Comparison of ENCODE assay signal across 10 mouse cellular contexts in the genomic region with DNA sequence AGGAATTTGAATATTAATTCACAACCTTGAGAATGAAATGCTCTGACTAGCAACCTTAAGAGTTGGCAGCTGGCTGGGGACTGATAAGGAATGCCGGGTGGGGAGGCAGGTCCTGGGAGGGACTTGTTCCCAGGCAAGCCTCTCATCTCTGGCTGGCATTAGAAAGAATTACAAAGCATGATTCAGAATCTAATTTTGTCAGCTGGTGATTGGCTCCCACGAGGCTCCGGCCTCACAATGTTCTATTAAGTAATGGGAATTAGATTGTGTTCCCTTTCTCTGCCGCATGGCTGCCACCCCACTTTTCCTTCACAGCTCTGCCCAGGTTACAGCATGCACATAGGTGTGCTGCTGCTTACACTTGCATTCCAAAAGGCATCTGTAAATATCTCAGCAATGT.
DNase-seq lines count a peak whose midpoint lies in the region; ATAC-seq and TF ChIP-seq lines count a peak whose summit lies in the region.
"Had no signal": no experiment of that assay in that cellular context is flagged by ENCODE, and none has a peak within 500 bp of the region (broad histone marks: within the 10 kb centered on the region; RNA-seq: fewer than 3 reads in every experiment).

No protein-coding gene starts in this region.

- no peak for ATAC-seq in embryonic facial prominence, embryonic 14.5 days (ENCODE audit: low read depth)
- peak; percentile 80 for ATAC-seq in midbrain, postnatal 0 days (ENCODE audit: low FRiP score)
- ATAC-seq in megakaryocyte progenitor cell, adult 5-6 weeks (replicated peaks; ENCODE audit: poor library complexity) = no peak
- ATAC-seq: activated CD4-positive, CD25-positive, alpha-beta regulatory T cell, adult 4 months had no signal

- no peak overlapping the region for H3K27ac ChIP-seq in embryonic facial prominence, embryonic 14.5 days (replicated peaks; ENCODE audit: low read depth, low read length)
- no peak overlapping the region for H3K27ac ChIP-seq in midbrain, postnatal 0 days (ENCODE audit: low read depth, low read length)

- intact Hi-C loops in heart, postnatal 10 days (cut with DNase I) = no loop called here

- no peaks in the 10 kb centered on the region for H3K27me3 ChIP-seq in embryonic facial prominence, embryonic 14.5 days (replicated peaks; ENCODE audit: control insufficient read depth, insufficient read depth, low read length)
- no peaks in the 10 kb centered on the region for H3K27me3 ChIP-seq in midbrain, postnatal 0 days (ENCODE audit: insufficient read depth, low read length)

- H3K9ac ChIP-seq in embryonic facial prominence, embryonic 14.5 days (ENCODE audit: low read depth, low read length) = no peak overlapping the region
- H3K9ac ChIP-seq in midbrain, postnatal 0 days (replicated peaks; ENCODE audit: low read length, poor library complexity, severe bottlenecking) = no peak overlapping the region

- no peak for DNase-seq in lung, adult 2 months
- DNase-seq in lung, postnatal 14 days = no peak
- DNase-seq in embryonic facial prominence, embryonic 14.5 days (ENCODE audit: low spot score) = peak; percentile 18
- peak; percentile 55 to 73 for DNase-seq in heart, postnatal 10 days
- no peak for DNase-seq in midbrain, postnatal 0 days (ENCODE audit: low spot score)
- no peak for DNase-seq in spleen, adult 18-20 months
- no peak for DNase-seq in cerebellum, adult 9-10 months
- DNase-seq: kidney, postnatal 10 days had no signal

- H3K4me3 ChIP-seq in lung, adult 2 months (replicated peaks; ENCODE audit: extremely low read depth, low read depth, low read length) = no peak overlapping the region
- no peak overlapping the region for H3K4me3 ChIP-seq in embryonic facial prominence, embryonic 14.5 days (ENCODE audit: low read depth, low read length)
- no peak overlapping the region for H3K4me3 ChIP-seq in midbrain, postnatal 0 days (ENCODE audit: low read depth, low read length)

- 0 out of 2 replicates have a peak, but pooled peaks have one; percentile 3 for TF ChIP-seq CTCF in lung, adult 2 months (IDR thresholded peaks at IDR 0.05; ENCODE audit: insufficient read depth, low read length)
- TF ChIP-seq CTCF in midbrain, postnatal 0 days (IDR thresholded peaks at IDR 0.05) = peak; percentile 15; the same call in 1 of the 2 replicates

- no peaks in the 10 kb centered on the region for H3K4me1 ChIP-seq in lung, adult 2 months (ENCODE audit: control insufficient read depth, insufficient read depth, low read length)
- peaks cover 4% of the 10 kb centered on the region; the same call in 1 of the 2 replicates for H3K4me1 ChIP-seq in embryonic facial prominence, embryonic 14.5 days (ENCODE audit: control insufficient read depth, insufficient read depth, low read length)
- no peaks in the 10 kb centered on the region for H3K4me1 ChIP-seq in midbrain, postnatal 0 days (ENCODE audit: insufficient read depth, low read length)

- TF ChIP-seq POLR2A in lung, adult 2 months (IDR thresholded peaks at IDR 0.05; ENCODE audit: borderline replicate concordance, extremely low read depth, low read depth, low read length) = no peak

- no peak overlapping the region for H3K4me2 ChIP-seq in embryonic facial prominence, embryonic 14.5 days (ENCODE audit: low read depth, low read length)
- H3K4me2 ChIP-seq in midbrain, postnatal 0 days (ENCODE audit: low read depth, low read length, poor library complexity, severe bottlenecking) = no peak overlapping the region

- no peaks in the 10 kb centered on the region for H3K9me3 ChIP-seq in embryonic facial prominence, embryonic 14.5 days (ENCODE audit: control insufficient read depth, low read length)
- no peaks in the 10 kb centered on the region for H3K9me3 ChIP-seq in midbrain, postnatal 0 days (ENCODE audit: low read length)

- H3K36me3 ChIP-seq in embryonic facial prominence, embryonic 14.5 days (ENCODE audit: control insufficient read depth, insufficient read depth, low read length) = no peaks in the 10 kb centered on the region
- H3K36me3 ChIP-seq in midbrain, postnatal 0 days (ENCODE audit: insufficient read depth, low read length) = no peaks in the 10 kb centered on the region

- 55% methylated on average over 4 of the region's 4 CpGs for WGBS in lung, adult 2 months
- 52% methylated on average over 4 of the region's 4 CpGs for WGBS in embryonic facial prominence, embryonic 14.5 days
- 18% methylated on average over 4 of the region's 4 CpGs for WGBS in midbrain, postnatal 0 days

Comparison
In these comparisons a context has a peak if more than half of its experiments do, and no peak if none do; other contexts are left out.
1. DNase-seq: peak in embryonic facial prominence, embryonic 14.5 days (single experiment) and heart, postnatal 10 days (2 of 2); none in lung, adult 2 months (single experiment), lung, postnatal 14 days (single experiment), midbrain, postnatal 0 days (single experiment), spleen, adult 18-20 months (0 of 2) and cerebellum, adult 9-10 months (single experiment).